Mouse (Mus musculus): Measurements from ENCODE around the gene Arrdc5.

Arrdc5 gene

DNA sequence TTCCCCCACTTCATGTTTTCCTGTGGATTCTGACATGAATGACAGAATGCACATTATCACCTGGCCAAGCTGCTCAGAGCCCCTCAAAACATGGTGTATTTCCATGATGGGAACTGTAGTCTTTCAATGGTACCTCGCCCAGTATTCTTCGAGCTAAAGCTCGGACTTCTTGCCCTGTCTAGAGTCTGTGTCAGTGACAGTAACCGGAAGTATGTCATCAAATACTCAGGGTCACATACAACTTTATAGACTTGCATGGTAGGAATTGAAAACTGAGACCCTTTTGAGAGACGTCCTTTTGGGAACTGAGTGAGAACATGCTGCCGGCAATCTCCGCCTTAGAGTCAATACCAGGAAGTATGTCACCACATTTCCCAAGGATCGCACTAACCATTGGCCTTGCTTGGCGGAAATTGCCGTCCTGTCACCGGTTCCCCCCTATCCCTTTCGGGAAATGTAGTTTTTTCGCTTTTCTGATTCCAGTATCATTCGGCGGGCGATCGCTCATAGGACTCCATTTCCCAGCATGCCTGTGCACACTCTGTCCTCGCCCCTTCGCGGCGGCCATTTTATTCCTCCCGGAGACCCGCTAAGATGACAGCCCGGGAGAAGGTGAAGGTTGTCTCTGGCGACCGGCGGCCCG, 43.7 kb downstream of the Arrdc5 start, which contains the start of gene Fem1a:
Fem1a (plus strand) TSS at position 572 of the 643 bp plus-strand sequence.
- DNase-seq (ENCODE audit: low read depth, low spot score), result peak; percentile 99

GRCm38 (mm10) chr17:56255863-56256238, 44.2 kb downstream of the Arrdc5 start:
- DNase-seq (ENCODE audit: low read depth, low spot score), result peak; percentile 98

GRCm38 (mm10) chr17:56255429-56255828, 44.7 kb downstream of the Arrdc5 start:
- DNase-seq (ENCODE audit: low read depth, low spot score), result no peak

DNA sequence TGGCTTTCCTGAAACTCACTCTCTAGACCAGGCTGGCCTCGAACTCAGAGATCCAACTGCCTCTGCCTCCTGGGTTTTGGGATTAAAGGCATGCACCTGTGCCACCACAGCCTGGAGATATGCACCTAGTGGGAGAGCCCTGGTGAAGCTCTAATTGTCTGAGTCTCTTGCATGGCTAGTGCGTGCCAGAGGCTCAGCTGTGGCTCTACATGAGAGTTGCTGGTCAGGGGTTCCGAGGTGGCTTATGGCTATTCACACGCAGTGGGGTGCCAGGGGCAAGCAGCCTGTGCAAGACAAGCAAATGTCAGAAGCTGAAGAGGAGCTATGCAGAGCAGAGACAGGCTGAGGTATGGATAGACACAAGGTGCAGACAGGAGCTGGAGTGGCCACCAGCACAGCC, 45.4 kb downstream of the Arrdc5 start:
- no peak for DNase-seq (ENCODE audit: low read depth, low spot score)

GRCm38 (mm10) chr17:56251136-56251829, 48.8 kb downstream of the Arrdc5 start:
- DNase-seq (ENCODE audit: low read depth, low spot score), result peak; percentile 73

GRCm38 (mm10) chr17:56245608-56246007, 54.5 kb downstream of the Arrdc5 start:
- no peak for DNase-seq (ENCODE audit: low read depth, low spot score)

Data from CD4-positive helper T cell, adult 2 months (primary cell).